Mouse (Mus musculus) thymus, adult 2 months (tissue): ENCODE measurements at regions not wholly inside any gene's neighbourhood (a gene's known extent, or its start where the extent isn't known, plus 50 kb on each side); places are given as distances from the start of the nearest gene placed in this dataset.

Experiments
- DNase-seq: peaks from one replicate; pipeline ENCODE4 v3.0.0; 2021
- H3K27ac ChIP-seq: fragments of 200-500 bp; 2 replicates; pipeline ENCODE4 v1.5.1; 2012; ENCODE audit warnings: low read length, control low read depth; ENCODE audit not compliant: control insufficient read depth, insufficient read depth
- H3K27me3 ChIP-seq: fragments of 200-500 bp; 2 replicates; pipeline ENCODE4 v1.6.1; 2012; ENCODE audit warnings: mild to moderate bottlenecking, low read length, moderate library complexity, mixed read lengths; ENCODE audit not compliant: control insufficient read depth, insufficient read depth
- H3K36me3 ChIP-seq: fragments of 200-500 bp; 2 replicates; pipeline ENCODE4 v1.6.1; 2012; ENCODE audit warnings: mild to moderate bottlenecking, low read length, moderate library complexity; ENCODE audit not compliant: control insufficient read depth, insufficient read depth
- H3K4me1 ChIP-seq: fragments of 200-500 bp; replicated peaks from 2 replicates; pipeline ENCODE4 v1.6.1; 2012; ENCODE audit warnings: low read length; ENCODE audit not compliant: control insufficient read depth, insufficient read depth
- H3K4me3 ChIP-seq: fragments of 200-500 bp; 2 replicates; pipeline ENCODE4 v1.5.1; 2012; ENCODE audit warnings: mild to moderate bottlenecking, low read length, control low read depth, moderate library complexity; ENCODE audit not compliant: control insufficient read depth, insufficient read depth
- CTCF ChIP-seq: fragments of 200-500 bp; IDR thresholded peaks from 2 replicates; pipeline ENCODE4 v1.5.1; 2012; ENCODE audit warnings: mild to moderate bottlenecking, control low read depth, low read length, moderate library complexity, borderline replicate concordance; ENCODE audit not compliant: control insufficient read depth, poor library complexity, insufficient read depth; ENCODE audit errors: extremely low read depth
- POLR2A ChIP-seq: fragments of 200-500 bp; IDR thresholded peaks from 2 replicates; pipeline ENCODE4 v1.6.1; 2012; ENCODE audit warnings: mild to moderate bottlenecking, low read length, control low read depth, moderate library complexity; ENCODE audit not compliant: control insufficient read depth, poor library complexity, insufficient read depth; ENCODE audit errors: extremely low read depth
- WGBS: fragments of 180-500 bp; shearing (Covaris S2); methylation state at CpG from one replicate; pipeline ENCODE4 v1.1.7; 2018; 5-methylcytosine and 5-hydroxymethylcytosine counted together

DNA sequence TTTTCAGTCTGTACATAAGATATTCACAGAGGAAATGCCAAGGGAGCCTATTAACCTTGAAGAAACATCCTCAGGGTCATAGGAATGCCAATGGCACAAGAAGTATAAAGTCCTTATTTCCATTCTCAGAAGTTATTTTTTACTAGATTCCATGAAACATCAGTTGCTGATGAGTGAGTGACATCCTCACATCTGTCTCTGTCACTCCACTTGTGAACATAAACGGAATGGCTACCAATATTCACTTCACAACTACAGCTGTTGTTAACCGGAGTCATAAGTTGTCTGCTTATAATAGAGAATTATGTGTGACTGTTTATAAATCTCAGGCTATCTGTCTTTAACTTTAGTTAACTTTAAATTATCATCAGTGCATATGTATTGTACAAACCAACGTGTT lies 278.0 kb upstream of the Mctp2 start:
- 74% methylated on average over 3 of the region's 3 CpGs for WGBS
- no peaks in the 10 kb centered on the region for H3K27me3 ChIP-seq
- no peak overlapping the region for H3K4me3 ChIP-seq
- no peaks in the 10 kb centered on the region for H3K4me1 ChIP-seq
- no peak for TF ChIP-seq CTCF
- no peak for TF ChIP-seq POLR2A
- DNase-seq: no peak
- no peaks in the 10 kb centered on the region for H3K36me3 ChIP-seq
- H3K27ac ChIP-seq: no peak overlapping the region

DNA sequence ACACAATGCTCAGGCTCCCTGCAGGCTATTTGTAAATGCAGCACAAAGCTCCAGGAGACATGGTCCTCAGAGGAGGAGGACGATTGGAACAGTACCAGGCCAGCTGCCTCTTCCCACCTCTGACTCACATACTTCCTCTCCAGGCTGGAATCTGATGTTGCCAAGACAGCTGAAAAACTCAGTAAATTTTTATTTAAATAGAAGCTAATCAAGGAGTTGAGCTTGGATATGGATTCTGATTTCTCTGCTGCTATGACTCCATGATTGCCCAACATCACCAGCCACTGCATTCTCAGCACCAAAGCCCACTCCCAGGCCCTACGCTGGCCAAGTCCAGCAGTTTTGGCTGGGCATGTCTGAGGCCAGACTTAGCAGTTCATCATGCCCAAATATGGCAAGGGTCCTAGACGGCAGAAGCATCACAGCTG lies 282.8 kb upstream of the Mctp2 start:
- Histone ChIP-seq H3K4me3 (no peak overlapping the region), H3K4me1 (no peaks in the 10 kb centered on the region), H3K27ac (no peak overlapping the region), H3K36me3 (no peaks in the 10 kb centered on the region), H3K27me3 (no peaks in the 10 kb centered on the region)
- WGBS: 80% methylated on average over 3 of the region's 3 CpGs
- TF ChIP-seq CTCF (no peak), POLR2A (no peak)
- DNase-seq: no peak

DNA sequence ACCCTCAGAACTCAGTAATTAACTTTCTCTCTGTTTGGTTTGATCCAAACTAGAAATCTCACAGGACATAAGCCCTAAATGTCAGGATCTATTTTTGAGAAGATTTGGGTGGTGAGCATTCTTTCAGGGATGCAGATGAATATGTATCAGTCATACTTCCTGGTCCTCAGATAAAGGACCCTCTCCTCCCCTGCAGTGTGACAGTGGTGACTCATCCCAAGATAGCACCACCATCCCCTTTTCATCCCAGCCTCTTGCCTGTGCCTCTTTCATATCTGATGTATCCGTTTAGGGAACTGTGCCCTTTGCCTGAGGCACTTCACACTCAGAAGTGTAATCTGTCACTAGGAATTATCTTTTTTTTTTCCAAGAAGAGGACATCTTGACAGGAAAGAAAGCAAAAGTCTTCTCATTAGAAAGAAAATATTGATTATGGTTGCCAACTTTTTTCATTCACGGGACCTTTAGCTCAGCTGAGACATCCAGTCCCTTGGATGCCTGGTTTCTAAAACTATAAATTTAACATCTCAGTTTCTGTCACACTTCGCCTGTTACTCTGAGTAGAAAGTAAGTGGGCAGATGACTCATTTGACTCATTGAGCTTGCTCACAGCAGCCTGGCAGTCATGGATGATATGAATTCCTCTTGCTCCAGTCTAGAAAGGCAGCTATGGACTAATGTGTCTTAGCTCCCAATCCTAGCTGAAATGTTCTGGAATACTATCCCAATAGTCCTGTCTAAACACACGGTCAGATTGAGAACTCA lies 284.1 kb upstream of the Mctp2 start:
- WGBS: 83% methylated on average over 4 of the region's 4 CpGs
- DNase-seq: no peak
- no peaks in the 10 kb centered on the region for H3K27me3 ChIP-seq

DNA sequence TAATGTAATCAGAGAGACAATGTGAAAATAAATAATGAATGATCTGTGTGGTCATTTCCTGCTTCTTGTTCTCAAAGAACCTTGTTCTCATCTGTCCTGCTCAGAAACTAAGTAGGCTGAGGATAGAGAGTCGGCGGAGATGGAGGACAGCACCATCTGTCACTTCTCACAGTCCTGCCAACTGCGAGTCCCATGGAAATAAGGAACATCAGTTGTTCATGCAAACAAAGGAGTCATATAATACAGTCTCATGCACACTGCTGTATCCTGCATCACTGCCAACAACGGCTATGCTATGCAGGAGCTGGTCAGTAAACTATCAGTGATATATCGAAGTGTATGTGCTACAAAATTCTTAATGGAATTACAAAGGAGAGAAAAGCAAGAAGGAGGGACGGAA lies 285.7 kb upstream of the Mctp2 start:
- WGBS: 90% methylated on average over 6 of the region's 6 CpGs
- H3K36me3 ChIP-seq: no peaks in the 10 kb centered on the region
- no peak overlapping the region for H3K27ac ChIP-seq
- no peak overlapping the region for H3K4me3 ChIP-seq
- TF ChIP-seq POLR2A (no peak), CTCF (no peak)
- no peaks in the 10 kb centered on the region for H3K27me3 ChIP-seq
- DNase-seq: no peak
- H3K4me1 ChIP-seq: no peaks in the 10 kb centered on the region

More for the DNA sequence above, 284.1 kb upstream of the Mctp2 start:
- Histone ChIP-seq H3K4me1 (no peaks in the 10 kb centered on the region), H3K4me3 (no peak overlapping the region), H3K36me3 (no peaks in the 10 kb centered on the region), H3K27ac (no peak overlapping the region)
- TF ChIP-seq CTCF (no peak), POLR2A (no peak)

DNA sequence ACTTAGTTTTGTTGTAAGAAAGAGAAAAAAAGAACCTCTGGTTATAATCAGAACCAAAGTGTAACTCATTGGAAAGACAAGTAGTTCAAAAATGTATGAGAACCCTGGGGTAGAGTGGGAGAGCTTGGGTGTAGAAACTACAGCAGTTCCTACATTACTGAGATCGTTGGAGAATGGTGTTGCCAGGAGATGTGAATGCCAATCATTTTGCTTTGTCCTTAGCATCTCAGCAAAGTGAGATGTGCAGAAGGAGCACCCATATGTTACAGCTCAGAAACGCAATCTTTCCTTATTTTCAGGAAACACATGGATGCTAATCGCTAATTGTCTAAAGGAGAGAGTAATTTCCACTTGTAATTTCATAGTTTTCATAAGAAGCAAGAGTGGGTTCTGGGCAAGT lies 286.2 kb upstream of the Mctp2 start:
- Histone ChIP-seq H3K27me3 (no peaks in the 10 kb centered on the region), H3K27ac (no peak overlapping the region), H3K36me3 (no peaks in the 10 kb centered on the region), H3K4me3 (no peak overlapping the region), H3K4me1 (no peaks in the 10 kb centered on the region)
- 87% methylated on average over 3 of the region's 3 CpGs for WGBS
- DNase-seq: no peak
- TF ChIP-seq CTCF: no peak
- no peak for TF ChIP-seq POLR2A

DNA sequence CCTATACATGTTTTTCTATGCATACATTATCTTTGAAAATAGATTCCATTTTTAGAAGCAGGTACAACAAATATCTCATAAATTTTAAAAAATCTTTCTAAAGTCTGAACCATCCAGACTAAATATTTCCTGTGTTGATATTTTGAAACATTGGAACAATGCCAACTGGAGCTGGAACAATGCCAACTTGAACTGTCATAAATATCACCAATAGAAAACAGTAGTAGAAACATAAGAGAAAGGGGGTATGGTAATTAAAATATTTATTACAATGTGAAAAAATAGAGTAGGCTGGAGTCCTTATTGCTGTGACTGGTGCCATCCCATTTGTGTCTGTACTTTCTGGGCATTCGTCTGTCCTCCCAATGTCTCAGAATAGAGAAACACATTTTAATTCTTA lies 286.9 kb upstream of the Mctp2 start:
- no peaks in the 10 kb centered on the region for H3K4me1 ChIP-seq
- no peaks in the 10 kb centered on the region for H3K27me3 ChIP-seq
- H3K27ac ChIP-seq: no peak overlapping the region
- WGBS: 94% methylated on average over 1 of the region's 1 CpGs
- TF ChIP-seq POLR2A (no peak), CTCF (no peak)
- DNase-seq: no peak
- no peaks in the 10 kb centered on the region for H3K36me3 ChIP-seq
- no peak overlapping the region for H3K4me3 ChIP-seq
